27 mouse cellular contexts compared by ENCODE assay signal in genomic region chr6:108870421-108870820, GRCm38 (mm10).
"Had no signal": no experiment of that assay in that cellular context is flagged by ENCODE, and none has a peak within 500 bp of the region (broad histone marks: within the 10 kb centered on the region; RNA-seq: fewer than 3 reads in every experiment).

No protein-coding gene starts in this region.

- H3K36me3 ChIP-seq: embryonic facial prominence, embryonic 10.5 days; embryonic facial prominence, embryonic 12.5 days; embryonic facial prominence, embryonic 13.5 days; embryonic facial prominence, embryonic 15.5 days; forebrain, embryonic 10.5 days; forebrain, embryonic 12.5 days; forebrain, embryonic 15.5 days had no signal

- H3K9ac ChIP-seq: embryonic facial prominence, embryonic 12.5 days; embryonic facial prominence, embryonic 13.5 days; embryonic facial prominence, embryonic 15.5 days; forebrain, embryonic 12.5 days; forebrain, embryonic 13.5 days; forebrain, embryonic 15.5 days; forebrain, postnatal 0 days had no signal

- H3K4me1 ChIP-seq: embryonic facial prominence, embryonic 10.5 days; embryonic facial prominence, embryonic 12.5 days; embryonic facial prominence, embryonic 13.5 days; embryonic facial prominence, embryonic 15.5 days; forebrain, embryonic 10.5 days; forebrain, embryonic 12.5 days; forebrain, embryonic 13.5 days; forebrain, embryonic 15.5 days had no signal

- H3K4me2 ChIP-seq: embryonic facial prominence, embryonic 12.5 days; embryonic facial prominence, embryonic 13.5 days; embryonic facial prominence, embryonic 15.5 days; forebrain, embryonic 12.5 days; forebrain, embryonic 13.5 days; forebrain, embryonic 15.5 days had no signal

- H3K27me3 ChIP-seq: embryonic facial prominence, embryonic 12.5 days; embryonic facial prominence, embryonic 13.5 days; embryonic facial prominence, embryonic 15.5 days; forebrain, embryonic 12.5 days; forebrain, embryonic 13.5 days; forebrain, embryonic 15.5 days had no signal

- DNase-seq: cerebellum, adult 2 months; cerebellum, adult 8-10 months; cerebellum, adult 9-10 months; cerebellum, adult 9-11 months; cerebellum, postnatal 10 days; cerebellum, postnatal 14 days; cerebellum, postnatal 25 days; cerebellum, postnatal 36 days; embryo, embryonic 11 days; forebrain, postnatal 0 days; gastrocnemius, adult 2 months; gastrocnemius, postnatal 10 days; gastrocnemius, postnatal 14 days; gastrocnemius, postnatal 25 days; gastrocnemius, postnatal 36 days; heart, adult 18-20 months had no signal

- H3K4me3 ChIP-seq: embryonic facial prominence, embryonic 10.5 days; embryonic facial prominence, embryonic 12.5 days; embryonic facial prominence, embryonic 13.5 days; embryonic facial prominence, embryonic 15.5 days; erythroblast, embryonic 14.5 days; forebrain, embryonic 10.5 days; forebrain, embryonic 12.5 days; forebrain, embryonic 13.5 days; forebrain, embryonic 15.5 days; gastrocnemius, adult 2 months had no signal

- H3K27ac ChIP-seq: embryonic facial prominence, embryonic 10.5 days; embryonic facial prominence, embryonic 12.5 days; embryonic facial prominence, embryonic 13.5 days; embryonic facial prominence, embryonic 15.5 days; forebrain, embryonic 10.5 days; forebrain, embryonic 12.5 days; forebrain, embryonic 13.5 days; forebrain, embryonic 15.5 days; gastrocnemius, adult 2 months had no signal

- ATAC-seq: forebrain, embryonic 13.5 days; forebrain, embryonic 14.5 days; forebrain, embryonic 15.5 days; forebrain, embryonic 16.5 days; forebrain, postnatal 0 days had no signal

- H3K9me3 ChIP-seq: embryonic facial prominence, embryonic 10.5 days; embryonic facial prominence, embryonic 12.5 days; embryonic facial prominence, embryonic 13.5 days; embryonic facial prominence, embryonic 15.5 days; forebrain, embryonic 10.5 days; forebrain, embryonic 12.5 days; forebrain, embryonic 13.5 days; forebrain, embryonic 15.5 days had no signal
